Mouse (Mus musculus) skeletal muscle tissue, adult 2 months (tissue): ENCODE measurements around the gene Lrpprc.
A peak's percentile ranks its signal among the peaks of the same experiment; 100 is the strongest.

ENCODE experiments used
- DNase-seq: peaks from one replicate; pipeline ENCODE4 v3.0.0-alpha.2; 2012; ENCODE audit warnings: low read depth, low spot score

The Lrpprc gene

GRCm38 (mm10) chr17:84716252-84716872, 74.2 kb downstream of the Lrpprc start:
- DNase-seq: no peak

- peak; percentile 10 for DNase-seq
These were observed 75.7 kb downstream of the Lrpprc start for GRCm38 (mm10) chr17:84714930-84715329.

- no peak for DNase-seq
These were observed 76.9 kb downstream of the Lrpprc start for GRCm38 (mm10) chr17:84713563-84714164.

DNA sequence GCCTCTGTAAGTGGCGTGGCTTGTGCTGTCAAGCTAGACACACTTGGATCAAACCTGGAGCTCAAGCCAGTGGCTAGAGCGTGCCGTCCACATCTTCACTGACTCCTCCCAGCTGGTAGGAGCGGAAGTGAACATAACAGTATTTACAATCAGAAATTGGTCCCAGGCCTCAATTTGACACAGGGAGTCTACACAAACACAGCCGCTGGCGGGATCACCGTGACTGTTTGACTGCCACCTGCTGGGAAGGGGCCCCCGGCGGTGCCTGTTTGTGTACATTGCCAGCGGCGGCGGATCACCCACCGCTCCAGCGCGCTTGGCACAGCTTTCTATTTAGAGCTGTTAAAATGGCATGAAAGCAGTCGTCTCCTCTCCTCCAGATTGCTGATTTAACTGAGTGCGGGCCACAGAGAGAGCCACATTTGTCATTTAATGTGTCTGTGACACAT, 81.2 kb downstream of the Lrpprc start:
- no peak for DNase-seq

- DNase-seq: no peak
These were observed 81.8 kb downstream of the Lrpprc start for GRCm38 (mm10) chr17:84708818-84709217.

- DNase-seq: no peak
These were observed 83.2 kb downstream of the Lrpprc start for GRCm38 (mm10) chr17:84707407-84707806.

DNA sequence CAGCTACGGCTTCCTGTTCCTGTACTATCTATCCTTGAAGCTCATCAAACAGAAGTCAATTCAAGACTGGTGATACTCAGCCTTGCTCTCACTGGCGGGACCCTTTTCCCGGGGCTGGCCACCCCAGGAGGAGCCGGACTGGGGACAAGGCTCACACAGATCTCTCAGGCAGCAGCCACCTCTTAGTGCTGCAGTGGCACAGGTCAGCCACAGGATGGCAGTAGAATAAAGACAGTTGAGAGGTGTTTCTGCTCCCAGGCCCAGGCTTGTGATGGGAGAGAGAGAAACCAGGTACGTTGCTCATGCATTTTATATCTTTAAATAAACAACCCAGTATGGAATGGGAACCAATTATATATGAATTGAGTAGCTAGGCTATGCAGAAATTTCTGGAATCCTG, 91.9 kb downstream of the Lrpprc start:
- DNase-seq: peak; percentile 12

DNA sequence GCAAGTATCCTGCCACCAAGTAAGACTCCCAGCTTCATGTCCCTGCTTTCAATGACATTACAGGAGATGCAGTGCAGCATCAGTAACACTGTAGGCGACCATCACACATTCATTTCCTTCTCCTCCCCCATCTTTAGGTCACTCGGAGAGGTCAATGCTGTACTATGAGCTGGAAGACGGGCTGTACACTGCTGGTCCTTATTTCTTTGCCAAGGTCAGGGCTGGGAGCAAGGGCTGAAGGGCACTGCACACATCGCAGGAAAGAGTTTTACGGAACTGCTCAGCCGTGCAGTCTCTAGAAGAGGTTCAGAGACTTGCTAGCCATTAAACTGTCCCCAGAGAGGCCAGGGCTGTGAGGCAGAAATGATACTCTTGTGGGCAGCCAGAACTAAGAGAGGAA, 94.1 kb downstream of the Lrpprc start:
- no peak for DNase-seq

- no peak for DNase-seq
These were observed 96.8 kb downstream of the Lrpprc start for GRCm38 (mm10) chr17:84693741-84694140.

DNA sequence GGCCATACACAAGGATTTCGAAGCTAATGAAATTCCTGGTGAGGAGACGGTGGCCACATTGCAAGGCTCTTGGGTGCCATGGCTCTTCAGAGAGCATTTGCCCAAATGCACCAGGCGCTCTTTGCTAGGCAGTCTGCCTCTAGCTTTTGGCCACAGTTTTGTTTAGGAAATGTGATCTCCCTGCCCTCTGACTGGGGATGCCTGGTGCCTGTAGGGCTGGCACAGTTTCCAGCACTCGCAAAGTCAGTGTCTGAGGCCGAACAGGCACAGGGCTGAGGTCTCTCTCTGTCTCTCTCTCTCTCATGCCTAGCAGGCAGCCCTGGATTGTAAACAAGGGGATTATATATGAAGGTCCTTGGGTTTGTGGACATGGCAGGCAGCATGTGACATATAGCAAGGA, 100.5 kb downstream of the Lrpprc start:
- peak; percentile 63 for DNase-seq

DNA sequence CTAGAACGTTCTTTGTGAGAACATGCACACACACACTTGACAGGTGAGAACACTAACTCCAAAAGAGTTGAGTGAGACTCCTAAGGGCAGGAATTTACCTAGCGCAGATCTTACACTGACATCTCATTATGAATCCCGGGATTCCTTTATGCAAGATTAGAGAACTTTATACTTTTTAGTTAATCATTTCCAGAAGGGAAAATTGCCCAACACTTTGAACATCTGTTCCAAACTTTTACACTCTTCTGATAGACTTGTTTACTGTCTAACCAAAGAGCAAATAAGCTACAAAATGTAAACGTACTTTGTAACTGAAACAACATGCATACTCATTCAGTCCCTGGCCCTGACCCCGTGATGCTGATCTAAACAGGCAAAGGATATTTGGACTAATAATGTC, 101.3 kb downstream of the Lrpprc start:
- DNase-seq: no peak

- no peak for DNase-seq
These were observed 101.8 kb downstream of the Lrpprc start for GRCm38 (mm10) chr17:84688834-84689233.

DNA sequence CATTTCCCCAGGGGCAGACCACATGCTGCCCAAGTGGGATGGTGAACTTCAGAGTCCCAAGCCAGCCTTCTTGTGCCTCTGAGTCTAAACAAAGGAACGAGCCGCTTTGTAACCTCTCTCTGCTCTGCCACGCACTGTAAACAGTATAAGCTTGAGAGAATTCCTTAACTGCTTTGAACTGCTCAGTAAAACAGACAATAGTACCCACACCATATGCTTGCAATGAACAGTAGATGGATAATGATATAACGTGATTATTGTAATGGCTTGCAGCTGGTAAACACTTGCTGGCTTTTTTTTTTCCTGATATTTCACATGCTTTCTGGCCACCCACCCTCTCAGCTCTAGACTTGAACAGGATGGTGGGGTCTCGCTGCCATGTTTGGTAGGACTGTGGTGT, 102.6 kb downstream of the Lrpprc start:
- no peak for DNase-seq

GRCm38 (mm10) chr17:84685286-84685685, 105.3 kb downstream of the Lrpprc start:
- DNase-seq: no peak

DNA sequence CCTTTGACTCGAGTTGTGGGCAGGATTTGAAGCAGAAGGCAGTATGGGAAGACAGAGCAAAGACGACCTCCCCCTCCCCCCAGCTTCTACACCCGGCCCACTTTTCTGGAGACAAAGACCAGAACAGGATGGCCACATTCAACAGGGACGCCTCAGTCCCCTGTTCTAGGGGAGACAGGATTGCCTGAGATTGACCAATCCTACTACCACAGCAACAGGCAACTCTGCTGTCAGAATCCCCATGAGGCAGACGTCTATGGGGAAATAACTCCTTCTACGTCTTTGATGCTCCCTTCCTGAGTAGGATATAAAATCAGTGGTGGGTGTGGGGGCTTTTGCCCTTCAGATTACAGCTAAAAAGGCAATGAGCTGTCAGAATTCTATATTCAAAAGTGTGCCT, 106.3 kb downstream of the Lrpprc start:
- DNase-seq: no peak

- no peak for DNase-seq
These were observed 107.6 kb downstream of the Lrpprc start, which contains the start of gene Abcg5 for GRCm38 (mm10) chr17:84682734-84683717. Abcg5 (minus strand) TSS chr17:84683011.

GRCm38 (mm10) chr17:84681670-84682069, 108.9 kb downstream of the Lrpprc start:
- no peak for DNase-seq

DNA sequence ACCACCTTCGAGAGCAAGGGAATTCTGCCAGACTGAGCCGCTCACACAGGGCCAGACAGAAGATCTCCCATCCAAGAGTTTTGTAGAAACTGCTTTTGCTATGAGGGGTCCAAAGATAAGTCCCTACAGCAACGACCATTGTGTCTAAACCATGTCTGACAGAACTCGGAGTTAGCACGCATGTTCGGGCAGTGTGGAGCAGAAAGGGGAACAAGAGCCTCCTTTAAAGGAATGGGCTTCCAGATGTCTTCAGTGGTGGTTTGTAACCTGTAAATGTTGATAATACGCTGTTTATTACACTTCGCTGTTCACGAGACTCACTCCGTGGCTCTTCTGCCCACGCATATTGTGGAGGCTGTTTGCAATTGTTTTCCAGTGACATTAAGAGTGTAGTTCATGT, 113.0 kb downstream of the Lrpprc start:
- DNase-seq: no peak

GRCm38 (mm10) chr17:84675951-84676366, 114.6 kb downstream of the Lrpprc start, which contains the start of gene Abcg8:
Abcg8 (plus strand) TSS chr17:84676302.
- no peak for DNase-seq

DNA sequence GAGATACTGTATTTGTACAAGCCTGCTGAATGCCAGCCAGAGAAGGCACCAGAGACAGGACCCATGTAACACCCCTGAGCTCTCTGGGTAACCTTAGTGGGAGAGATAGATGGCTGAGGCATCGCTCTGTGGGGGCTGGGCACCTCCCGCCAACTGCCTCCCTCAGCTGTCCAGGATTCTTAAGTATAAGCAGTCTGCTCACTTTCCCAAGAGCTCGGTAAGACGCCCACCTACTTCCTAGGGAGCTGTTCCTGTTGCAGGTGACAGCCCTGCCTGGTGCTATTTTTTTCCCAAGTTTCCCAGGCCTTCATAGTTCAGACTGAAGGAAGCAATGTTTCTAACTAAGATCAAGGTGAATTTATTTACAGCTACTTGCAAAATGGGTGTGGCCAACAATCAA, 115.4 kb downstream of the Lrpprc start:
- DNase-seq: no peak

DNA sequence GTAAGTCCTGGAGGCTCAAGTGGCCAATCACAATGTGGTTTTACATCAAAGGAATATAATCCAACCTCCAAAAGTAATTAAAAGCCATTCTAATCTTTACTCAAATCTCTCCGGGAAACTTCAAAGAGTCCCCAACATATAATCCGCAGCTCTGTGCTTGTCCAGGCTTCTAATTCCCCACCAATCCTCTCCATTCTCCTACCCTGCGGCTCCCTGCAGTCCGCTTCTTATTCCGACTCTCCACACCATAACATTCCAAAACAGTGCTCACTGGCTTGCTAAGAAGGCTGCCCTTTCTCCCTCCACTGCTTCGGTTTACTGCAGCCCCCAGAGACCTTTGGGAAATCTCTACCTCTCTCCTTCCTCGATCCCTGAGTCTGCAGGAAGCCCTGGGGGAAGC, 116.5 kb downstream of the Lrpprc start:
- DNase-seq: no peak
